Mouse (Mus musculus) limb, embryonic 12.5 days (tissue): ENCODE measurements at regions not wholly inside any gene's neighbourhood (a gene's known extent, or its start where the extent isn't known, plus 50 kb on each side); places are given as distances from the start of the nearest gene placed in this dataset.
"Not testable (repeated sequence)": the region's sequence is repeated elsewhere in the genome, so short reads cannot be mapped to it uniquely, and the experiment has no call there.

Source experiments
- ATAC-seq: fragments of 200-750 bp; cut with Nextera tagmentation; 2 replicates; pipeline ENCODE4 v1.8.0; 2017; ENCODE audit warnings: low read depth, moderate TSS enrichment; ENCODE audit not compliant: insufficient number of reproducible peaks, insufficient read depth, low FRiP score, low TSS enrichment
- H3K27ac ChIP-seq: fragments of 300-500 bp; sonication (generic); 2 replicates; pipeline ENCODE4 v1.5.1; 2016; ENCODE audit warnings: mild to moderate bottlenecking, moderate library complexity
- H3K27me3 ChIP-seq: fragments of 300-500 bp; sonication (generic); 2 replicates; pipeline ENCODE4 v1.6.1; 2016; ENCODE audit warnings: mild to moderate bottlenecking, moderate library complexity
- H3K36me3 ChIP-seq: fragments of 300-500 bp; sonication (generic); 2 replicates; pipeline ENCODE4 v1.6.1; 2016; ENCODE audit warnings: mild to moderate bottlenecking, moderate library complexity
- H3K4me1 ChIP-seq: fragments of 300-500 bp; sonication (generic); replicated peaks from 2 replicates; pipeline ENCODE4 v1.6.1; 2016
- H3K4me2 ChIP-seq: fragments of 300-500 bp; sonication (generic); 2 replicates; pipeline ENCODE4 v1.6.1; 2016; ENCODE audit warnings: mild to moderate bottlenecking, moderate library complexity
- H3K4me3 ChIP-seq: fragments of 300-500 bp; sonication (generic); replicated peaks from 2 replicates; pipeline ENCODE4 v1.5.1; 2016; ENCODE audit warnings: mild to moderate bottlenecking
- H3K9ac ChIP-seq: fragments of 300-500 bp; sonication (generic); replicated peaks from 2 replicates; pipeline ENCODE4 v1.6.1; 2016; ENCODE audit warnings: mild to moderate bottlenecking, moderate library complexity
- H3K9me3 ChIP-seq: fragments of 300-500 bp; sonication (generic); 2 replicates; pipeline ENCODE4 v1.6.1; 2016; ENCODE audit warnings: mild to moderate bottlenecking, moderate library complexity
- WGBS: fragments of 180-500 bp; shearing (Covaris S2); methylation state at CpG from one replicate; pipeline ENCODE4 v1.1.7; 2016; 5-methylcytosine and 5-hydroxymethylcytosine counted together

DNA sequence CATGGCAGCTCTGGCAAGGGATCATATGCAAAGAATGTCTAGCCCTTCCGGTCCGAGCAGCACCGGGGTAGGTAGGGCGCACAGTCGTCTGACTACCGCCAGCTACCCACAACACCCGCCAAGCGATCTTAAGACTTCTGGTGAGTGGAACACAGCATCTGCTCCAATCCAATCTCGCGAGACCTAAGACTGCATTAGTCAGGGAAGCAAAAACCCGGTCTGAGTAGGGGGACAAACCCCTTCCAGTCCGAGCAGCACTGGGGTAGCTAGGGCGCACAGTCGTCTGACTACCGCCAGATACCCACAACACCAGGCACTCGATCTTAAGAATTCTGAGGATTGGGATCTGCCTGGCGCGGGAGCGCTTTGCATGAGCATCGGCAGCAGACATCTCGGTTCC is 57.1 kb downstream of the Nap1l2 start:
- H3K27me3 ChIP-seq, H3K9me3 ChIP-seq: not testable (repeated sequence)

GRCm38 (mm10) chrX:103109181-103109580 is 77.3 kb downstream of the Nap1l2 start:
- 17% methylated on average over 1 of the region's 1 CpGs for WGBS
- peaks cover 6% of the 10 kb centered on the region; the same call in 1 of the 2 replicates for H3K27me3 ChIP-seq
- H3K36me3 ChIP-seq, result no peaks in the 10 kb centered on the region
- H3K9ac ChIP-seq, result no peak overlapping the region
- no peak for ATAC-seq
- H3K27ac ChIP-seq, result no peak overlapping the region
- H3K4me1 ChIP-seq, result no peaks in the 10 kb centered on the region
- H3K4me3 ChIP-seq, result no peak overlapping the region
- no peaks in the 10 kb centered on the region for H3K9me3 ChIP-seq
- H3K4me2 ChIP-seq, result no peak overlapping the region

More for the DNA sequence above, 57.1 kb downstream of the Nap1l2 start:
- H3K4me3 ChIP-seq, H3K36me3 ChIP-seq, H3K9ac ChIP-seq, H3K4me2 ChIP-seq, H3K27ac ChIP-seq, ATAC-seq, H3K4me1 ChIP-seq: not testable (repeated sequence)
- WGBS, result 63% methylated on average over 21 of the region's 21 CpGs

DNA sequence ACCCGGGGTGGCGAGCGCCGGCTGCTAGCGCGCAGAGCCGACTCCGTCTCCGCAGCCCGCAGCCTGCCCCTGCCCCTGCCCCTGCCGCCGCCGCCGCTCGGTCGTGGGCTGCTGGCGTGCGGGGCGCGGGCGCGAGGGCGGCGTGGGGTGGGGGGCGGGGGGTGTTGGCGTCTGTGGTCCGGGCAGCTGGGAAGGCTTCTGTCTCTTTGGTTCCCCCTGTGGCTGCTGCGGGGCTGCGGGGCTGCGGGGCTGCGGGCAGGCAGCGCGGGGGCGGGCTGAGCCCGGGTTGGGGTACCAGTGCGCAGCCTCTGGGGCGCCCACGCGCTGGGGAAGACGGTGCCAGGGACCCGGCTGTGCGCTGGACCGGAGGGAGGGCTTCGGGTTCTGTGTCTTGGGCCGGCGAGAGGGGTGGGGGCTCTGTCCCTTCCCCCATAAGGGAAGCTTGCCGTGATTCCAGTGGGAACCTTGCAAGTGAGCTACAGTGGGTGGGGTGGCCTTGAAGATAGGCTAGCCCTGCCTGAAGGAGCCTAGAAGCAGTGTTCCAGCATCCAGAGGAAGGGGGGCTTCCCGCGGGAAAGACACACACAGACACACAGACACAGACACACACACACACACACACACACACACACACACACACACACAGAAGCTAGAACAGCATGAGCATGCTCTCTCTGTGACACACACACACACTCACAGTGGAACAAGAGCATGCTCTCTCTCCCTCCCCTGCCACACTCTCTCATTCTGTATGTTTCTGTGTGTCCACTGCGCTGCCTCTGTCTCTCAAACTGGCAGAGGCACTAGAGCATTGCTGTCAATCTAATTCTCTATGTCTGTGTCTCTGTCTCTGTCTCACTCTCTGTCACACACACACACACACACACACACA is 118.5 kb downstream of the Nap1l2 start:
- not testable (repeated sequence) for H3K27ac ChIP-seq, H3K4me1 ChIP-seq, H3K4me2 ChIP-seq, H3K9me3 ChIP-seq, H3K36me3 ChIP-seq, H3K27me3 ChIP-seq, H3K4me3 ChIP-seq, H3K9ac ChIP-seq
- no CpG with 5 or more reads among the region's 50 CpGs for WGBS
- peak; percentile 69 for ATAC-seq

DNA sequence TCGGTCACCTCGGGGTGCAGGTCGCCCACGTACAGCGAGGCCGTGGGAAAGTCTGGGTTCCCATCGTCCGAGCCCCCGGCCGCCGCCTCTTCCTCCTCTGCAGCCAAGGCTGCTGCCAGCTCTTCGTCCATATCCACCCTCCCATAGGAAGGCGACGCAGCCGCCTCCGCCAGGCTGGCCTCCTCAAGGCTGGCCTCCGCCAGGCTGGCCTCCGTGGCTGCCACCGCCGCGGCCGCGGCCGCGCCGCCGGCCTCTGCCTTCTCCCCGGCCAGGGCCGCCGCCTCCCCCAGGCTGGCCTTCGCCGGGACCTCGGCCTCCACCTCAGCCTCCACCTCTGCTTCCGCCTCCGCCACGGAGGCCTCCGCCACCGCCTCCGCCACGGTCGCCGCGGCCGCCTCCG is 119.3 kb downstream of the Nap1l2 start:
- H3K9ac ChIP-seq, H3K4me2 ChIP-seq, H3K4me3 ChIP-seq, ATAC-seq, H3K27me3 ChIP-seq, H3K36me3 ChIP-seq, H3K27ac ChIP-seq, H3K9me3 ChIP-seq, H3K4me1 ChIP-seq: not testable (repeated sequence)
- WGBS, result no CpG with 5 or more reads among the region's 45 CpGs

DNA sequence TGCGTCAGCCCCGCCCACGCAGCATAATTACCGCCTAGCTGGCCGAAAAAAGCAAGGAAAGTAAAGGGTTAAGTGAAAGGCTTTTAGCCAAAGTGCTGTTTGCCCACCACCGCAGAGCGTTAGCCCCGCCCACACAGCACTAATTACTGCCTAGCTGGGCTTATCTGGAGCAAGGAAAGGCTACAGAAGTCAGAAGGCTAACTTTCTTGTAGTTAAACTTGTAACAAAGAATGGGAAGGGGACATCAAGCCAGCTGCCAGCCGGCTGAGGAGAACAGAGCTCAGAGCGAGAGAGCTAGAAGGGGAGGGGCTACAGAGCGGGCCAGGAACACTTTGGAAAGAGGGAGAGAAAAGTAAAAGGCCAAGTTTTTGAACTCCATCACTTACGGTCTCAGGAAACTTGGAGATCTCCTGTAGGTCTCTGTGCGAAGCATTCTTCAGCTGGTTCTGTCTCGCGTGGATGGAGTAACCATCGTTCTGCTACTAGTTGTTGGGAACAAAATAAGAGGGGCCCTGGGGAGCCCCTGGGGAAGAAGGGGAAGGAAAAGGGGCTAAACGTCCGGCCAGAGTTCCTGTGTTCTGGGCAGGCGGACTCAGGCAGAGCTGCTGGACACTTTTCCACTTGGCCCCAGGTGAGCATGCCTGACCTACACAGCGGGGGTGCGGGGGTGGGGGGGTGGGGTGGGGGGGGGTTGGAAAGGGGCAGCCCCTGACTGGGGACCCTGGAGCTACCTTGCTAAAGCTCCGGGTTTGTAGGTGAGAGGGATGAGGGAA is 98.3 kb downstream of the 1700018G05Rik start:
- peak overlapping the region; percentile 52 for H3K4me2 ChIP-seq
- ATAC-seq, result peak; percentile 81
- H3K27me3 ChIP-seq, result peaks cover 10% of the 10 kb centered on the region
- H3K9ac ChIP-seq, result peak overlapping the region; percentile 51
- no peaks in the 10 kb centered on the region for H3K9me3 ChIP-seq
- peak overlapping the region; percentile 46 for H3K4me3 ChIP-seq
- peak overlapping the region; percentile 90 for H3K27ac ChIP-seq
- WGBS, result 11% methylated on average over 22 of the region's 22 CpGs
- H3K36me3 ChIP-seq, result no peaks in the 10 kb centered on the region
- H3K4me1 ChIP-seq, result no peaks in the 10 kb centered on the region

DNA sequence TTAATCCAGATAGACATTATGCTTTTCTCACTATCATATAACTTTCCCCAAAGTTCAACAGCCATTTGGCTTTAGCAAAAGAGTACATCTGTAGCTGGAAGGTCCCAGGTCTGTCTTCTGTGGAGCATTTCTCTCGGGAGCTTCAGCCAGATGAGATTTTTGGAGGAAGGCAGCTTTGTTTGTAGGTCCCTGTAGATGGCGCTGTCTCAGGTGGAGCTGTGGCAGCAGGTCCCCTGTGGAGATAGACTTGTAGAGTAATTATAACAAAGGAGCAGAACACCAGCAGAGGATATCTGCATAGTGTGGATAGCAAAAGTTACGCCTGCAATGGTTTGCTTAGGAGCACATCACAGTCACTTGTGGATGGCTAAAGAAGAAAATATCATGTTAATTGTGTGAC is 97.3 kb downstream of the 1700018G05Rik start:
- not testable (repeated sequence) for H3K4me2 ChIP-seq, H3K9me3 ChIP-seq, H3K27ac ChIP-seq, H3K9ac ChIP-seq, H3K4me1 ChIP-seq, ATAC-seq, H3K4me3 ChIP-seq, H3K36me3 ChIP-seq
- 32% methylated on average over 3 of the region's 3 CpGs for WGBS
- H3K27me3 ChIP-seq, result peaks cover 10% of the 10 kb centered on the region

- not testable (repeated sequence) for H3K4me1 ChIP-seq, H3K36me3 ChIP-seq, H3K9me3 ChIP-seq, H3K9ac ChIP-seq, H3K4me2 ChIP-seq, H3K27ac ChIP-seq, ATAC-seq, H3K27me3 ChIP-seq, H3K4me3 ChIP-seq
- WGBS, result no CpG with 5 or more reads among the region's 61 CpGs
Observed at GRCm38 (mm10) chrX:103013425-103014057, 85.4 kb downstream of the 1700018G05Rik start.

DNA sequence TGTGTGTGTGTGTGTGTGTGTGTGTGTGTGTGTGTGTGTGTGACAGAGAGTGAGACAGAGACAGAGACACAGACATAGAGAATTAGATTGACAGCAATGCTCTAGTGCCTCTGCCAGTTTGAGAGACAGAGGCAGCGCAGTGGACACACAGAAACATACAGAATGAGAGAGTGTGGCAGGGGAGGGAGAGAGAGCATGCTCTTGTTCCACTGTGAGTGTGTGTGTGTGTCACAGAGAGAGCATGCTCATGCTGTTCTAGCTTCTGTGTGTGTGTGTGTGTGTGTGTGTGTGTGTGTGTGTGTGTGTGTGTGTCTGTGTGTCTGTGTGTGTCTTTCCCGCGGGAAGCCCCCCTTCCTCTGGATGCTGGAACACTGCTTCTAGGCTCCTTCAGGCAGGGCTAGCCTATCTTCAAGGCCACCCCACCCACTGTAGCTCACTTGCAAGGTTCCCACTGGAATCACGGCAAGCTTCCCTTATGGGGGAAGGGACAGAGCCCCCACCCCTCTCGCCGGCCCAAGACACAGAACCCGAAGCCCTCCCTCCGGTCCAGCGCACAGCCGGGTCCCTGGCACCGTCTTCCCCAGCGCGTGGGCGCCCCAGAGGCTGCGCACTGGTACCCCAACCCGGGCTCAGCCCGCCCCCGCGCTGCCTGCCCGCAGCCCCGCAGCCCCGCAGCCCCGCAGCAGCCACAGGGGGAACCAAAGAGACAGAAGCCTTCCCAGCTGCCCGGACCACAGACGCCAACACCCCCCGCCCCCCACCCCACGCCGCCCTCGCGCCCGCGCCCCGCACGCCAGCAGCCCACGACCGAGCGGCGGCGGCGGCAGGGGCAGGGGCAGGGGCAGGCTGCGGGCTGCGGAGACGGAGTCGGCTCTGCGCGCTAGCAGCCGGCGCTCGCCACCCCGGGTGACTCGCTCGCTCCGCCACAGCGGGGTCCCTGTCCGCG is 84.4 kb downstream of the 1700018G05Rik start:
- not testable (repeated sequence) for H3K27me3 ChIP-seq

DNA sequence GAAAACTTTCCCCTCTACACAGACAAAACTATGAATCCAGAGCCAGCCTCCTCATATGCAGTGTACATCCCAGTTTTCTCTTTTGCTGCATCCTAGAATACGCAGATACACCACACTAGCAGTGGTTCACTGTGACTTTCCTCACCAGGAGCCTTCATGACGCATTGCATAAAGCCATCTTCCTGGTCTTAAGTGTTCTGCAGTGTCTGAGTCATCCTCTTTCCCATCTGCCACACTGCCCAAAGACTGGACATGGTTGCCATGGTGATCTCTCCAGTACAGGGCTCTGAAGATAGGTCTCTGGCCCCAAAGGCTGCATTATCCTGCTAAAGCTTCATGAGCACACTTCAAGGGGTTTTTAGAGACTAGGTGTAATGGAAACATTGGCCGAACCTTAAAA is 65.8 kb downstream of the 1700018G05Rik start:
- H3K4me2 ChIP-seq, H3K9ac ChIP-seq, H3K36me3 ChIP-seq, ATAC-seq, H3K4me3 ChIP-seq, H3K27ac ChIP-seq, H3K4me1 ChIP-seq, H3K27me3 ChIP-seq, H3K9me3 ChIP-seq: not testable (repeated sequence)
- 89% methylated on average over 1 of the region's 3 CpGs for WGBS

More for the DNA sequence above, 84.4 kb downstream of the 1700018G05Rik start:
- not testable (repeated sequence) for H3K4me3 ChIP-seq, H3K27ac ChIP-seq, H3K4me1 ChIP-seq, H3K9me3 ChIP-seq, H3K36me3 ChIP-seq, H3K4me2 ChIP-seq, H3K9ac ChIP-seq
- WGBS, result no CpG with 5 or more reads among the region's 56 CpGs
- ATAC-seq, result peak; percentile 69
